In the genomic region with DNA sequence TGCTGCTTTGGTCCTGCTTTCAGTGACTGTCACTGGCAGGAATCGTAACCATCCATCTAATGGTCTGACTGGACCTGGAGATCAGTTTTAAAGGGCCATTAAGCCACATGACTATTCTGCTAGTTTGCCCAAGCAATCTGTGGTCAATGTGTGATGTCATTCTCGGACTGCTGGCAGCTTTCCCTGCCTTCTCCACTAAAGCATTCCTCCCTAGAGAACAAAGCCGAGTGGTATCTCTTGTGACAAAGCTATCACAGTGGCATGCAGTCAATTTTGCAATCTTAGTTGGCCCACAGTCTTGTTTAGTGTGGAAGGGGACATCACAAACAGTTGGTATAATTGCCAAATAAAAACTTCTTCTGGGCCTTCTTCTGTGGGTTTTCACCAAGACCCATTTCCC, we compare ENCODE assay signal across 12 mouse cellular contexts. TPM values are rescaled to one million over a fixed set of nuclear protein-coding genes. Genes with fewer than 3 reads are reported as not detected.
A peak's percentile ranks its signal among the peaks of the same experiment; 100 is the strongest.
DNase-seq lines count a peak whose midpoint lies in the region; ATAC-seq and TF ChIP-seq lines count a peak whose summit lies in the region.
"Had no signal": no experiment of that assay in that cellular context is flagged by ENCODE, and none has a peak within 500 bp of the region (broad histone marks: within the 10 kb centered on the region; RNA-seq: fewer than 3 reads in every experiment).

No protein-coding gene starts in this region.

- no peaks in the 10 kb centered on the region for H3K4me1 ChIP-seq in liver, adult 2 months (ENCODE audit: control insufficient read depth, insufficient read depth, low read length)
- H3K4me1 ChIP-seq in heart, embryonic 12.5 days (replicated peaks) = peaks cover 14% of the 10 kb centered on the region
- H3K4me1 ChIP-seq: embryonic facial prominence, embryonic 15.5 days had no signal

- H3K79me2 ChIP-seq in liver, adult 2 months (ENCODE audit: control insufficient read depth, insufficient read depth, low read length) = no peaks in the 10 kb centered on the region

- no peaks in the 10 kb centered on the region for H3K9me3 ChIP-seq in heart, embryonic 12.5 days (replicated peaks)
- H3K9me3 ChIP-seq: embryonic facial prominence, embryonic 15.5 days had no signal

- WGBS in liver, adult 2 months = 27% methylated on average over 3 of the region's 3 CpGs
- 11% methylated on average over 3 of the region's 3 CpGs for WGBS in heart, embryonic 12.5 days

- no peak for ATAC-seq in heart, embryonic 12.5 days (ENCODE audit: insufficient number of reproducible peaks, low FRiP score)

- DNase-seq in liver, adult 2 months (ENCODE audit: extremely low read depth, low read depth, low spot score) = peak; percentile 8
- DNase-seq in liver = no peak
- DNase-seq in NIH3T3 (ENCODE audit: low read depth) = peak; percentile 83
- DNase-seq in retina, postnatal 1 day = peak; percentile 26
- DNase-seq in right cerebral cortex, postnatal 4 days = no peak
- DNase-seq in left cerebral cortex, postnatal 36 days (ENCODE audit: low spot score in 2 of 2) = no peak
- DNase-seq: cerebellum, adult 11 months; kidney, postnatal 10 days had no signal

- H3K27ac ChIP-seq in liver, adult 2 months (replicated peaks; ENCODE audit: insufficient read depth, low read depth, low read length) = no peak overlapping the region
- H3K27ac ChIP-seq in heart, embryonic 12.5 days (ENCODE audit: poor library complexity, severe bottlenecking) = no peak overlapping the region
- H3K27ac ChIP-seq: embryonic facial prominence, embryonic 15.5 days; macrophage had no signal

- H3K9ac ChIP-seq in liver, adult 2 months (ENCODE audit: low read depth, low read length) = no peak overlapping the region
- no peak overlapping the region for H3K9ac ChIP-seq in heart, embryonic 12.5 days
- H3K9ac ChIP-seq: embryonic facial prominence, embryonic 15.5 days had no signal

- H3K27me3 ChIP-seq in liver, adult 2 months (ENCODE audit: control insufficient read depth, insufficient read depth, low read length) = peaks cover 3% of the 10 kb centered on the region; the same call in 1 of the 2 replicates
- H3K27me3 ChIP-seq in heart, embryonic 12.5 days (replicated peaks) = no peaks in the 10 kb centered on the region
- H3K27me3 ChIP-seq: embryonic facial prominence, embryonic 15.5 days had no signal

- intact Hi-C loops in left cerebral cortex, postnatal 36 days (cut with DNase I) = no loop called here

- TF ChIP-seq POLR2A in liver, adult 2 months (IDR thresholded peaks at IDR 0.05; ENCODE audit: extremely low read depth, insufficient read depth, low read length) = no peak

- TF ChIP-seq CTCF in liver, adult 2 months (IDR thresholded peaks at IDR 0.05; ENCODE audit: low read depth, low read length) = no peak

- no peaks in the 10 kb centered on the region for H3K36me3 ChIP-seq in liver, adult 2 months (ENCODE audit: control insufficient read depth, insufficient read depth, low read length)
- H3K36me3 ChIP-seq in heart, embryonic 12.5 days = no peaks in the 10 kb centered on the region
- H3K36me3 ChIP-seq: embryonic facial prominence, embryonic 15.5 days had no signal

- no peak overlapping the region for H3K4me3 ChIP-seq in liver, adult 2 months (ENCODE audit: insufficient read depth, low read depth, low read length)
- no peak overlapping the region for H3K4me3 ChIP-seq in heart, embryonic 12.5 days
- H3K4me3 ChIP-seq: embryonic facial prominence, embryonic 15.5 days had no signal

- H3K4me2 ChIP-seq in heart, embryonic 12.5 days = peak overlapping the region; percentile 19; the same call in 1 of the 2 replicates
- H3K4me2 ChIP-seq: embryonic facial prominence, embryonic 15.5 days; liver, embryonic 11.5 days had no signal

RNA-seq across cellular contexts. Expression of gene Ddx1, which starts 6.1 kb away (rescaled TPM):
- 34.8 and 50.5 TPM in 2 replicates for total RNA-seq in liver, adult 2 months (2014; rRNA removed)
- 5.4 and 5.7 TPM in 2 replicates for polyA plus RNA-seq in liver, adult 2 months (2012; rRNA removed)
- 97.4 and 102 TPM in 2 replicates for polyA plus RNA-seq in heart, embryonic 12.5 days (2016; fragmentation: Nextera tagmentation; extraction: Ambion mirVana)
- total RNA-seq in left cerebral cortex, postnatal 36 days (2021) = 100 to 1,000 TPM; 112 to 127 TPM

RNA-seq across cellular contexts. Expression of gene Nbas, which starts 13.9 kb away (rescaled TPM):
- total RNA-seq in liver, adult 2 months (2014; rRNA removed) = 21.8 and 24.9 TPM in 2 replicates
- 8.7 and 10.7 TPM in 2 replicates for polyA plus RNA-seq in liver, adult 2 months (2012; rRNA removed)
- 10.9 and 11.5 TPM in 2 replicates for polyA plus RNA-seq in heart, embryonic 12.5 days (2016; fragmentation: Nextera tagmentation; extraction: Ambion mirVana)
- 10 to 100 TPM; 31.3 to 33.6 TPM for total RNA-seq in left cerebral cortex, postnatal 36 days (2021)

Comparison
In these comparisons a context has a peak if more than half of its experiments do, and no peak if none do; other contexts are left out.
1. DNase-seq: peak in liver, adult 2 months (single experiment), NIH3T3 (single experiment) and retina, postnatal 1 day (single experiment); none in liver (single experiment), right cerebral cortex, postnatal 4 days (single experiment) and left cerebral cortex, postnatal 36 days (0 of 2).